Mouse (Mus musculus) left cerebral cortex, postnatal 25 days (tissue): ENCODE measurements around the gene Olfr1495. TPM values are rescaled to one million over a fixed set of nuclear protein-coding genes. Genes with fewer than 3 reads are reported as not detected.
"Not testable (repeated sequence)": the region's sequence is repeated elsewhere in the genome, so short reads cannot be mapped to it uniquely, and the experiment has no call there.

Source experiments
- DNase-seq, 2 experiments: peaks; one replicate each; pipeline ENCODE4 v3.0.0; 2022; ENCODE audit warnings: low spot score in 2 of 2, mixed read lengths in 1 of 2
- intact Hi-C: fragments of 180-260 bp; cut with DNase I; formaldehyde crosslinking; loops from one replicate; pipeline ENCODE4 v1.15.1; 2025
- total RNA-seq, 2 experiments: library from RNA; stranded (reverse); gene quantifications; 2 replicates each; pipeline ENCODE4 v1.2.3; 2021

Gene Olfr1495
- total RNA-seq: not detected

- intact Hi-C loops: no loop called here
- DNase-seq: no peak
Observed at GRCm38 (mm10) chr19:13764306-13764705, at the start of gene Olfr1495. Gene Olfr1495 (plus strand): TSS chr19:13764606.

GRCm38 (mm10) chr19:13722978-13723377 is 41.4 kb upstream of the Olfr1495 start, which contains the start of gene Olfr1493-ps1:
Gene Olfr1493-ps1 (plus strand): TSS chr19:13723278.
- DNase-seq: no peak
- intact Hi-C loops: no loop called here

- intact Hi-C loops: no loop called here
- DNase-seq: no peak
Observed at GRCm38 (mm10) chr19:13739428-13739827, 25.0 kb upstream of the Olfr1495 start, which contains the start of gene Olfr1494. Gene Olfr1494 (plus strand): TSS chr19:13739728.

GRCm38 (mm10) chr19:13749366-13749765 is 15.0 kb upstream of the Olfr1495 start:
- DNase-seq: no peak
- intact Hi-C loops: loop anchor here (10.0 kb wide), 1 partner anchor 145 kb away; the partner anchor contains the start of gene Olfr1504

GRCm38 (mm10) chr19:13768565-13769276 is 4.3 kb downstream of the Olfr1495 start:
- DNase-seq: no peak
- intact Hi-C loops: no loop called here

GRCm38 (mm10) chr19:13777578-13777977 is 13.2 kb downstream of the Olfr1495 start, which contains the start of gene Olfr1496:
Gene Olfr1496 (plus strand): TSS chr19:13777878.
- no peak for DNase-seq
- intact Hi-C loops: no loop called here

- DNase-seq: no peak
- intact Hi-C loops: no loop called here
Observed at GRCm38 (mm10) chr19:13798102-13798501, 33.7 kb downstream of the Olfr1495 start, which contains the start of gene Olfr1497. Gene Olfr1497 (minus strand): TSS chr19:13798202.

- DNase-seq, intact Hi-C loops: not testable (repeated sequence)
Observed at GRCm38 (mm10) chr19:13805486-13805885, 41.1 kb downstream of the Olfr1495 start.

- intact Hi-C loops: no loop called here
- DNase-seq: no peak
Observed at GRCm38 (mm10) chr19:13812823-13813222, 48.4 kb downstream of the Olfr1495 start.

GRCm38 (mm10) chr19:13818827-13819226 is 54.4 kb downstream of the Olfr1495 start:
- peak; percentile 2 to 35 for DNase-seq
- intact Hi-C loops: loop anchor here (5.0 kb wide), 1 partner anchor 1302 kb away; no protein-coding TSS in a partner anchor

GRCm38 (mm10) chr19:13819347-13819746 is 54.9 kb downstream of the Olfr1495 start, which contains the start of gene Olfr1499:
Gene Olfr1499 (minus strand): TSS chr19:13819447.
- intact Hi-C loops: loop anchor here (5.0 kb wide), 1 partner anchor 1302 kb away; no protein-coding TSS in a partner anchor

More at GRCm38 (mm10) chr19:13819347-13819746, 54.9 kb downstream of the Olfr1495 start, which contains the start of gene Olfr1499:
- DNase-seq: no peak

Other genes with a start within 250 kb of the Olfr1495 start
- gene Olfr1480, start 236.7 kb upstream of the Olfr1495 start, total RNA-seq: not detected
- not detected for gene Olfr1484, start 181.1 kb upstream of the Olfr1495 start, total RNA-seq
- gene Olfr1487, start 147.2 kb upstream of the Olfr1495 start, total RNA-seq: not detected
- not detected for gene Olfr1489, start 133.0 kb upstream of the Olfr1495 start, total RNA-seq
- not detected for gene Olfr1490, start 113.5 kb upstream of the Olfr1495 start, total RNA-seq
- not detected for gene Olfr1491, start 67.3 kb upstream of the Olfr1495 start, total RNA-seq
- gene Olfr1493-ps1, start 41.3 kb upstream of the Olfr1495 start, total RNA-seq: not detected
- not detected for gene Olfr1494, start 24.9 kb upstream of the Olfr1495 start, total RNA-seq
- gene Olfr1496, start 13.3 kb downstream of the Olfr1495 start, total RNA-seq: not detected
- not detected for gene Olfr1497, start 33.6 kb downstream of the Olfr1495 start, total RNA-seq
- gene Olfr1499, start 54.8 kb downstream of the Olfr1495 start, total RNA-seq: not detected
- not detected for gene Olfr1500, start 65.9 kb downstream of the Olfr1495 start, total RNA-seq
- not detected for gene Olfr1501, start 86.1 kb downstream of the Olfr1495 start, total RNA-seq
- not detected for gene Olfr1502, start 97.2 kb downstream of the Olfr1495 start, total RNA-seq
- not detected for gene Olfr1504, start 133.3 kb downstream of the Olfr1495 start, total RNA-seq
- not detected for gene Olfr1505, start 148.9 kb downstream of the Olfr1495 start, total RNA-seq